Mouse (Mus musculus): Measurements from ENCODE around the gene Nr4a1. TPM values are rescaled to one million over a fixed set of nuclear protein-coding genes. Genes with fewer than 3 reads are reported as not detected.

Nr4a1 gene
- 4.2 and 4.9 TPM in 2 replicates for polyA plus RNA-seq (2015; fragmentation: Nextera tagmentation; extraction: Ambion mirVana)

DNA sequence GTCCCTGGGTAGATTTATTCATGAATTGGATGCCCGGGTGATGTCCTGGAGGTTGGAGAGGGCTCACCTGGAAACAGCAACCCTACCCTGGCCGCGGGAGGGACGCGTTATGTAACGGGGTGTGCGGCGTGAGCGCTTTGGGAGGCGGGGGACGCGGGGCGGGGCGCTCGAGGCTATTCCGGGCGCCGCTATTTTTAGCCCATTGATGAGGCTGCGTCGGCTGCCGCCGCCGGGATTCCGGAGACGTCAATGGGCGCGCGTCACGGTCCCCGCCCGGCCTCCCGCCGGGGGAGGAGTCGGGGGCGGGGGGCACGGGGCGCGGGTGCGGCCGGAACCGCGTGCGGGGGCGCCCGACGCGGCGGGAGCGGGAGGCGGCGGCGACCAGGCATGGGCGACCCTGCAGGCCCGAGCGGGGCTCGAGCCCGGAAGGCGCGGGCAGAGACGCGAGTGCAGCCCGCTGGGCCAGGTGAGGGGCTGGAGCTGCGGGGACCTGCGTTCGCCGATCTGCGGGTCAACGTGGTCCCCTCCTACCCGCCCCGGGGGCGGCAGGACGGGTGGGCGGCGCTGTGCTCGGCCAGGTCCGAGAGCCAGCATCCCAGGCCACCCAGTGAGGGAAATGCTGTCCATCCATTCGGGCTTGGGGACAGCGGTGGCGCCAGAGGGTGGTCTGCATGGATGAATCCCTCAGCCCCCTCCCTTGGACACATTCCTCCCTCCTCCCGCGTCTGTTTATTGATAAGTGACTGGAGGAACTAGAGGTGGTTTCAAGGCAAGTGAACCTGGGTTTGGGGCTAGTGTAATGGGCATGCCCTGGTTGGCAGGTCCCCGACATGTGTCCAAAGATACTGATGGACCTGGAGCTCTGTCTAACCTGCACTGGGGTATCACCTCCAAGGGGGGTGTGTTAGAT is at the start of gene Nr4a1:
Gene Nr4a1 (plus strand): TSS at position 384 of the 910 bp plus-strand sequence.
- Histone ChIP-seq H3K4me3 (peak within 1 kb of the TSS; percentile 60), H3K27me3 (replicated peaks) (no peaks in the 10 kb centered on the region; the same call in 1 of the 2 replicates), H3K27ac (peak within 1 kb of the TSS; percentile 34), H3K9me3 (no peaks in the 10 kb centered on the region), H3K4me2 (peak within 1 kb of the TSS; percentile 90), H3K4me1 (peaks cover 9% of the 10 kb centered on the region; the same call in 1 of the 2 replicates), H3K9ac (peak within 1 kb of the TSS; percentile 68), H3K36me3 (replicated peaks) (no peaks in the 10 kb centered on the region)
- under 1% methylated on average over 70 of the region's 82 CpGs for WGBS
- ATAC-seq (replicated peaks): peak; percentile 77

GRCm38 (mm10) chr15:101204781-101205180 is 49.3 kb upstream of the Nr4a1 start:
- Histone ChIP-seq H3K4me1 (no peaks in the 10 kb centered on the region), H3K27ac (no peak overlapping the region), H3K4me3 (no peak overlapping the region), H3K27me3 (replicated peaks) (no peaks in the 10 kb centered on the region), H3K36me3 (replicated peaks) (peaks cover 61% of the 10 kb centered on the region), H3K9ac (no peak overlapping the region), H3K9me3 (no peaks in the 10 kb centered on the region), H3K4me2 (no peak overlapping the region)
- no peak for ATAC-seq (replicated peaks)
- 90% methylated on average over 7 of the region's 7 CpGs for WGBS

DNA sequence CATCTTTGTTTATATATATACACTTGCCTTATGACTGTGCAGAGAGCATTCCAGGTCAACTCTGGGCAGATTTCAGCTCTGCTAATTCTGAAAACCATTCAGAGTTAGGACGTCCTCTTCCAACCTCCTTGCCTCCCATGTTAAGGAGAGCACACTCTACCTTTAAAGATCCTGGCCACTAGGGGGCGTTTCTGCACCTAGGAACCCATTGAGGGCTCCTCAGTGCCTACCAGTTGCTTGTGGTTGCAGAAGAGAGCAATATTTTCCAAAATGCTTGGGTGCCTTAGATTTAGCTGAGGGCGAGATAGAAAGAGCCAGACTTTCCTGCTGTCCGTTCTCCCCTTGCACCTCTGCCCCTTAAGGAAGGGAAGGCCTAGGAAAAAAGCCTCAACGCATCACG is 43.8 kb upstream of the Nr4a1 start:
- no peak for ATAC-seq (replicated peaks)
- H3K4me1 ChIP-seq: no peaks in the 10 kb centered on the region
- H3K36me3 ChIP-seq (replicated peaks): peaks cover 38% of the 10 kb centered on the region
- H3K4me3 ChIP-seq: no peak overlapping the region
- no peaks in the 10 kb centered on the region for H3K27me3 ChIP-seq (replicated peaks)
- 61% methylated on average over 6 of the region's 6 CpGs for WGBS
- no peak overlapping the region for H3K4me2 ChIP-seq
- no peak overlapping the region for H3K9ac ChIP-seq
- H3K9me3 ChIP-seq: no peaks in the 10 kb centered on the region
- H3K27ac ChIP-seq: no peak overlapping the region

DNA sequence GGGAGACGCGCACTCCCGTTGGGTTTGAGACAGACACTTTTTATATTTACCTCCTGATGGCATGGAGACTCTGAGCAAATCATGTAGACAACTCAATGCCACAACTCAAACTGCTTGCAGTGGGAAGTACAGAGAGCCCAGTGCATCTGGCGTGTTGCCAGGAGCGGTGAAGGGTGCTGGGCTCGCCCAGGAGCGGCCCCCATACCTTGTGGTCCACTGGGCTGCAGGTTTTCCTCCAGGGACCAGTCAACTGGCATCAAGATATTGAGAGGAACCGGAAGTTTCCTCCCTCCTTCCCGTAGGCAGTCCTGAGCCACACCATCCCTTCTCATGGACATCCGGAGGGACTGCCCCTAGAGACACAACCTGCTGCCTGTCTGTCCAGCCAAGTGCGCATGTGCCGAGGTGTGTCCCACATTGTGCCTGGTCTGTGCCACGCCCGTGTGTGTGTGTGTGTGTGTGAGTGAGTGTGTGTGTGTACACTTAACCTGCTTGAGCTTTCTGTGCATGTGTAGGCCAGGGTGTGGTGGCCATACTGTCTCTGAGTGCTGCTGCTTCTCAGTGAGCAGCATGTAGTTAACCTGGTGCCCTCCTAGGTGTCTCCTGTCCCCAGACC is 43.0 kb upstream of the Nr4a1 start:
- H3K9ac ChIP-seq: no peak overlapping the region
- no peaks in the 10 kb centered on the region for H3K4me1 ChIP-seq
- 90% methylated on average over 14 of the region's 14 CpGs for WGBS
- no peak overlapping the region for H3K4me2 ChIP-seq
- ATAC-seq (replicated peaks): no peak; the same call in 1 of the 2 replicates
- peaks cover 35% of the 10 kb centered on the region for H3K36me3 ChIP-seq (replicated peaks)
- no peak overlapping the region for H3K4me3 ChIP-seq
- no peak overlapping the region for H3K27ac ChIP-seq
- no peaks in the 10 kb centered on the region for H3K27me3 ChIP-seq (replicated peaks)
- H3K9me3 ChIP-seq: no peaks in the 10 kb centered on the region

DNA sequence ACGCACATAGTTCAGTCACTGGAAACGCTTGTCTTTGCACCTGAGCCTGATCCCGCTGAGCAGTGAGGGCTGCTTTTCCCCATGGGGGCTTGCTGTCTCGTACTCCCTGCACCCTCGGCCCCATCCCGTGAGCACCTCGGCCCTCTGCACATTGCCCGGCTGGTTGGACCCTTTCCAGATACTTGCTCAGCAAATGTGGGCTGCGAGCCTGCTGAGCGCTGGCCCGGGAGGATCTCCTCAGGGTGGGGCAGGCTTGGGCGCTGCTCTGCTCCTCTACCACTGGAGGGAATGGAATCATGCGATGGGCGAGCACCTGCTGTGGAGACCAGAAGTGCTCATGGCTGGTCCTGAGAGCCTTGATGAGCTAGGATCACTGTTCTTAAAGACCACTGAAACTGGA is 41.6 kb upstream of the Nr4a1 start:
- 83% methylated on average over 14 of the region's 14 CpGs for WGBS
- Histone ChIP-seq H3K9me3 (no peaks in the 10 kb centered on the region), H3K27me3 (replicated peaks) (no peaks in the 10 kb centered on the region), H3K4me2 (no peak overlapping the region), H3K36me3 (replicated peaks) (peaks cover 31% of the 10 kb centered on the region; the same call in 1 of the 2 replicates), H3K4me1 (no peaks in the 10 kb centered on the region), H3K27ac (no peak overlapping the region), H3K4me3 (no peak overlapping the region), H3K9ac (no peak overlapping the region)
- no peak for ATAC-seq (replicated peaks)

- H3K4me3 ChIP-seq: no peak overlapping the region
- no peak overlapping the region for H3K9ac ChIP-seq
- no peak for ATAC-seq (replicated peaks)
- H3K36me3 ChIP-seq (replicated peaks): peaks cover 24% of the 10 kb centered on the region; the same call in 1 of the 2 replicates
- no peaks in the 10 kb centered on the region for H3K9me3 ChIP-seq
- H3K4me1 ChIP-seq: no peaks in the 10 kb centered on the region
- no peak overlapping the region for H3K4me2 ChIP-seq
- H3K27me3 ChIP-seq (replicated peaks): no peaks in the 10 kb centered on the region
- 88% methylated on average over 2 of the region's 2 CpGs for WGBS
- H3K27ac ChIP-seq: no peak overlapping the region
Measured at GRCm38 (mm10) chr15:101215136-101215535, 38.9 kb upstream of the Nr4a1 start.

GRCm38 (mm10) chr15:101216036-101216435 is 38.0 kb upstream of the Nr4a1 start:
- no peaks in the 10 kb centered on the region for H3K9me3 ChIP-seq
- no peak overlapping the region for H3K4me2 ChIP-seq
- no peak overlapping the region for H3K27ac ChIP-seq
- H3K4me3 ChIP-seq: no peak overlapping the region
- ATAC-seq (replicated peaks): no peak
- peaks cover 17% of the 10 kb centered on the region; the same call in 1 of the 2 replicates for H3K36me3 ChIP-seq (replicated peaks)
- WGBS: 65% methylated on average over 4 of the region's 4 CpGs
- H3K4me1 ChIP-seq: peaks cover 4% of the 10 kb centered on the region; the same call in 1 of the 2 replicates
- H3K9ac ChIP-seq: no peak overlapping the region
- H3K27me3 ChIP-seq (replicated peaks): no peaks in the 10 kb centered on the region

DNA sequence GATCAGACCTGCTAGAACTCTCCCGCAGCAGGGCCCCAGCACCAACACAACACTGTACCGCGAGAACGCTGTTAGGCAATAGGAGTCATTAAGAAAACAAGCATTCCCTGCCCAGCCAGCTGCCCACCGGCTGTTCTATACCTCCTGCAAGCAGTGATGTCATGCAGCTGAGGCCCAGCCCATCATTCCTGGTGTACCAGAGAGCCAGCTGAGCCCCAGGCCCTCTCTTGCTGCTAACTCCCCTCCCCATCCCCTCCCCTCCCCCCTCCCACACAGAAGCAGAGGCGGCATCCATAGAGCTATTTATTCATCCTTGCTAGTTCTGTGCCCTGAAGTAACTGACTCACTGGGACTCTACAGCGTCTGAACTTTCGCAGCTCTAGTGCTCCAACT is 33.2 kb upstream of the Nr4a1 start:
- Histone ChIP-seq H3K4me3 (no peak overlapping the region), H3K36me3 (replicated peaks) (no peaks in the 10 kb centered on the region), H3K27ac (no peak overlapping the region), H3K9ac (no peak overlapping the region), H3K4me2 (no peak overlapping the region), H3K27me3 (replicated peaks) (no peaks in the 10 kb centered on the region; the same call in 1 of the 2 replicates), H3K9me3 (no peaks in the 10 kb centered on the region), H3K4me1 (peaks cover 33% of the 10 kb centered on the region)
- no peak for ATAC-seq (replicated peaks)
- WGBS: 2% methylated on average over 8 of the region's 8 CpGs

- peak overlapping the region; percentile 14; the same call in 1 of the 2 replicates for H3K4me2 ChIP-seq
- H3K36me3 ChIP-seq (replicated peaks): no peaks in the 10 kb centered on the region
- ATAC-seq (replicated peaks): no peak
- no peak overlapping the region for H3K4me3 ChIP-seq
- peaks cover 33% of the 10 kb centered on the region for H3K4me1 ChIP-seq
- no peaks in the 10 kb centered on the region for H3K9me3 ChIP-seq
- H3K9ac ChIP-seq: no peak overlapping the region
- no peaks in the 10 kb centered on the region; the same call in 1 of the 2 replicates for H3K27me3 ChIP-seq (replicated peaks)
- 3% methylated on average over 14 of the region's 14 CpGs for WGBS
- no peak overlapping the region for H3K27ac ChIP-seq
Measured at GRCm38 (mm10) chr15:101221298-101222104, 32.6 kb upstream of the Nr4a1 start.

- Histone ChIP-seq H3K4me2 (peak overlapping the region; percentile 97), H3K4me3 (peak overlapping the region; percentile 76; the same call in 1 of the 2 replicates), H3K9ac (no peak overlapping the region), H3K4me1 (peaks cover 33% of the 10 kb centered on the region), H3K27ac (no peak overlapping the region), H3K9me3 (no peaks in the 10 kb centered on the region), H3K27me3 (replicated peaks) (no peaks in the 10 kb centered on the region; the same call in 1 of the 2 replicates), H3K36me3 (replicated peaks) (no peaks in the 10 kb centered on the region)
- 43% methylated on average over 13 of the region's 13 CpGs for WGBS
- no peak for ATAC-seq (replicated peaks)
Measured at GRCm38 (mm10) chr15:101222897-101223482, 31.1 kb upstream of the Nr4a1 start.

DNA sequence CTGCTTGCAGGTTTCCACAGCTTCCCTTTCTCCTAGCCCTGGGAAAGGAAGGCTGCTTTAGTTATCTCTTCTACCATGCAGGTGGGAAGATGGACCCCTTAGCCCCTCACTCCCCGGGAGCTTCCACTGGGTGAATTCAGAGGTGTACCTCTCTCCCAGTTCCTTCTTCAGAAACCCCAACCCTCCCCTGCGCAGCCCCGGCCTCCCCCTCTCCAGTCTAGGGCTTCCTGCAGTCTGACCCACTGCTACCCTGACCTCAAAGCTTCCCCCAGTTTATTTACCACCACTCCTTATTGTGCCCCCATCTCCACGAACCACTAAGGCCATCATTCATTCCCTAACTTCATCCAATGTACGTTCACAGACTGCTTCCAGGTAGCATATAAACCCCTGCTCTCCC is 30.5 kb upstream of the Nr4a1 start:
- 3% methylated on average over 5 of the region's 5 CpGs for WGBS
- peak overlapping the region; percentile 97 for H3K4me2 ChIP-seq
- peaks cover 33% of the 10 kb centered on the region for H3K4me1 ChIP-seq
- H3K27me3 ChIP-seq (replicated peaks): no peaks in the 10 kb centered on the region; the same call in 1 of the 2 replicates
- H3K9me3 ChIP-seq: no peaks in the 10 kb centered on the region
- peak; percentile 13; the same call in 1 of the 2 replicates for ATAC-seq (replicated peaks)
- H3K27ac ChIP-seq: no peak overlapping the region
- peak overlapping the region; percentile 68 for H3K9ac ChIP-seq
- H3K36me3 ChIP-seq (replicated peaks): no peaks in the 10 kb centered on the region
- peak overlapping the region; percentile 76 for H3K4me3 ChIP-seq

Measured in midbrain, embryonic 15.5 days (tissue).